ENCODE assay signal across 15 mouse cellular contexts in genomic region chr9:90303101-90303835, GRCm38 (mm10). TPM values are rescaled to one million over a fixed set of nuclear protein-coding genes. Genes with fewer than 3 reads are reported as not detected.
DNase-seq lines count a peak whose midpoint lies in the region; ATAC-seq and TF ChIP-seq lines count a peak whose summit lies in the region.
"Had no signal": no experiment of that assay in that cellular context is flagged by ENCODE, and none has a peak within 500 bp of the region (broad histone marks: within the 10 kb centered on the region; RNA-seq: fewer than 3 reads in every experiment).

No protein-coding gene starts in this region.

- no peak for TF ChIP-seq POLR2A in heart, adult 2 months (IDR thresholded peaks at IDR 0.05; ENCODE audit: insufficient read depth, low read depth, low read length)

- ATAC-seq in hindbrain, embryonic 11.5 days (ENCODE audit: low FRiP score) = no peak
- ATAC-seq: forebrain, embryonic 13.5 days; midbrain, embryonic 16.5 days had no signal

- DNase-seq in adrenal gland, adult 2 months = peak; percentile 27
- no peak for DNase-seq in adrenal gland, postnatal 4 days (ENCODE audit: low spot score in 2 of 2)
- DNase-seq in adrenal gland, postnatal 14 days = peak; percentile 46
- peak; percentile 29 for DNase-seq in liver
- DNase-seq in lung, postnatal 25 days (ENCODE audit: low spot score) = peak; percentile 65
- no peak for DNase-seq in hindbrain, embryonic 11.5 days (ENCODE audit: low spot score)
- no peak for DNase-seq in heart, adult 11 months
- no peak for DNase-seq in heart, adult 2 months
- DNase-seq: cerebellum, postnatal 14 days; heart, postnatal 10 days; lung, embryonic 14.5 days had no signal

- TF ChIP-seq CTCF in heart, adult 2 months (IDR thresholded peaks at IDR 0.05) = no peak

- H3K27me3 ChIP-seq in hindbrain, embryonic 11.5 days (ENCODE audit: control insufficient read depth, insufficient read depth, low read length) = no peaks in the 10 kb centered on the region
- H3K27me3 ChIP-seq in heart, adult 2 months (ENCODE audit: control insufficient read depth, insufficient read depth, low read length) = no peaks in the 10 kb centered on the region
- H3K27me3 ChIP-seq: embryonic facial prominence, embryonic 12.5 days; forebrain, embryonic 13.5 days; neural tube, embryonic 12.5 days had no signal

- intact Hi-C loops in heart, adult 2 months (cut with DNase I) = no loop called here

- WGBS in hindbrain, embryonic 11.5 days = 68% methylated on average over 2 of the region's 2 CpGs
- 58% methylated on average over 2 of the region's 2 CpGs for WGBS in heart, adult 2 months

- no peak for TF ChIP-seq EP300 in heart, adult 2 months (IDR thresholded peaks at IDR 0.05; ENCODE audit: insufficient read depth, low read depth, low read length)

- no peaks in the 10 kb centered on the region for H3K36me3 ChIP-seq in hindbrain, embryonic 11.5 days (ENCODE audit: control insufficient read depth, insufficient read depth, low read length)
- no peaks in the 10 kb centered on the region for H3K36me3 ChIP-seq in heart, adult 2 months (ENCODE audit: control insufficient read depth, insufficient read depth, low read length)
- H3K36me3 ChIP-seq: embryonic facial prominence, embryonic 12.5 days; neural tube, embryonic 12.5 days had no signal

- H3K27ac ChIP-seq in hindbrain, embryonic 11.5 days (ENCODE audit: low read depth, low read length) = no peak overlapping the region
- no peak overlapping the region for H3K27ac ChIP-seq in heart, adult 2 months
- H3K27ac ChIP-seq: embryonic facial prominence, embryonic 12.5 days; forebrain, embryonic 13.5 days; neural tube, embryonic 12.5 days had no signal

- no peaks in the 10 kb centered on the region for H3K9me3 ChIP-seq in hindbrain, embryonic 11.5 days (ENCODE audit: control insufficient read depth, low read length)
- H3K9me3 ChIP-seq: embryonic facial prominence, embryonic 12.5 days; forebrain, embryonic 13.5 days; neural tube, embryonic 12.5 days had no signal

- no peak overlapping the region for H3K4me2 ChIP-seq in hindbrain, embryonic 11.5 days (replicated peaks; ENCODE audit: low read depth, low read length)
- H3K4me2 ChIP-seq: embryonic facial prominence, embryonic 12.5 days; forebrain, embryonic 13.5 days; lung, embryonic 14.5 days; neural tube, embryonic 12.5 days had no signal

- no peak overlapping the region for H3K9ac ChIP-seq in hindbrain, embryonic 11.5 days (ENCODE audit: low read depth, low read length)
- no peak overlapping the region for H3K9ac ChIP-seq in heart, adult 2 months (ENCODE audit: low read depth, low read length)
- H3K9ac ChIP-seq: embryonic facial prominence, embryonic 12.5 days; forebrain, embryonic 13.5 days; lung, embryonic 14.5 days; neural tube, embryonic 12.5 days had no signal

- H3K79me2 ChIP-seq in heart, adult 2 months (replicated peaks; ENCODE audit: control insufficient read depth, insufficient read depth, low read length) = no peaks in the 10 kb centered on the region

- no peaks in the 10 kb centered on the region for H3K4me1 ChIP-seq in hindbrain, embryonic 11.5 days (replicated peaks; ENCODE audit: control insufficient read depth, insufficient read depth, low read length)
- H3K4me1 ChIP-seq in heart, adult 2 months (ENCODE audit: control insufficient read depth, insufficient read depth, low read length) = no peaks in the 10 kb centered on the region
- H3K4me1 ChIP-seq: embryonic facial prominence, embryonic 12.5 days; forebrain, embryonic 13.5 days; neural tube, embryonic 12.5 days had no signal

- no peak overlapping the region for H3K4me3 ChIP-seq in hindbrain, embryonic 11.5 days (ENCODE audit: low read depth, low read length)
- no peak overlapping the region for H3K4me3 ChIP-seq in heart, adult 2 months
- H3K4me3 ChIP-seq: embryonic facial prominence, embryonic 12.5 days; forebrain, embryonic 13.5 days; neural tube, embryonic 12.5 days had no signal

RNA-seq across cellular contexts. Expression of gene Tbc1d2b, which starts 32.7 kb away (rescaled TPM):
- 10 to 100 TPM; 23.0 to 40.4 TPM for total RNA-seq in adrenal gland, adult 2 months (2021)
- 20.8 and 22.7 TPM in 2 replicates for polyA plus RNA-seq in adrenal gland, adult 2 months (2012; rRNA removed)
- total RNA-seq in adrenal gland, postnatal 4 days (2021) = 10 to 100 TPM; 44.3 to 47.7 TPM
- 25.5 and 30.2 TPM in 2 replicates for total RNA-seq in adrenal gland, postnatal 14 days (2021)
- 8.0 and 9.1 TPM in 2 replicates for polyA plus RNA-seq in hindbrain, embryonic 11.5 days (2014; fragmentation: Nextera tagmentation; extraction: Ambion mirVana)
- 10 to 100 TPM in 1 of 2 experiments, 1 to 10 TPM in 1; 9.6 to 10.1 TPM for total RNA-seq in heart, adult 2 months (2021)
- 10.3 and 14.6 TPM in 2 replicates for polyA plus RNA-seq in heart, adult 2 months (2012; rRNA removed)

Comparison
In these comparisons a context has a peak if more than half of its experiments do, and no peak if none do; other contexts are left out.
1. DNase-seq: peak in adrenal gland, adult 2 months (single experiment), adrenal gland, postnatal 14 days (single experiment), liver (single experiment) and lung, postnatal 25 days (single experiment); none in adrenal gland, postnatal 4 days (0 of 2), hindbrain, embryonic 11.5 days (single experiment), heart, adult 11 months (single experiment) and heart, adult 2 months (0 of 2).